Mouse (Mus musculus): Measurements from ENCODE around the gene Actn1. TPM values are rescaled to one million over a fixed set of nuclear protein-coding genes. Genes with fewer than 3 reads are reported as not detected.

The Actn1 gene
- polyA plus RNA-seq, 1 experiment, result 488 TPM

DNA sequence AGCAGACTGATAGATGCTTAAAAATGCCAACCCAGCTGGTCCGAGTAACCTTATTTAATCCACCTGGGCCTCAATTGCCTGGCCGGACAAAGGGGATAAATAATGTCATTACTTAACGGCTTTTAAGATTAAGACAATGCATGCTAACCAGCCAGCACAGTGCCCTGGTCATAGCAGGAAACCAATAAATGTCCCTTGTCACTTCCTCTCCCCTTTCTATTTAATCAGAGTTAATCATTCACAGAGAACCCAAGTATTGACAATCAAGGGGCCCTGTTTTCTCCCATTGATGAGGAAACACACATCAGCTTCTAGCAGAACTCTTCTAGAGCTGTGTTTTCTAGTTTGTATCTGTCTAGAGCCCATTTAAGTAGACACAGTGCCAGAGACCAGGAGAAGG is 41.4 kb downstream of the Actn1 start:
- Histone ChIP-seq H3K27ac (ENCODE audit: insufficient read depth, low read length) (peak overlapping the region; percentile 82; the same call in 1 of the 2 replicates), H3K4me3 (ENCODE audit: insufficient read depth, low read length) (no peak overlapping the region), H3K4me1 (ENCODE audit: control insufficient read depth, insufficient read depth, low read length) (peaks cover 57% of the 10 kb centered on the region)
- no peak for TF ChIP-seq POLR2A (IDR thresholded peaks at IDR 0.05; ENCODE audit: low read depth, low read length)
- TF ChIP-seq CTCF (IDR thresholded peaks at IDR 0.05; ENCODE audit: borderline replicate concordance, insufficient read depth, low read length), result no peak

- Histone ChIP-seq H3K27ac (ENCODE audit: insufficient read depth, low read length) (peak overlapping the region; percentile 3; the same call in 1 of the 2 replicates), H3K4me1 (ENCODE audit: control insufficient read depth, insufficient read depth, low read length) (peaks cover 59% of the 10 kb centered on the region), H3K4me3 (ENCODE audit: insufficient read depth, low read length) (no peak overlapping the region)
- no peak for TF ChIP-seq POLR2A (IDR thresholded peaks at IDR 0.05; ENCODE audit: low read depth, low read length)
- no peak for TF ChIP-seq CTCF (IDR thresholded peaks at IDR 0.05; ENCODE audit: borderline replicate concordance, insufficient read depth, low read length)
Observed at GRCm38 (mm10) chr12:80218045-80218611, 42.0 kb downstream of the Actn1 start.

DNA sequence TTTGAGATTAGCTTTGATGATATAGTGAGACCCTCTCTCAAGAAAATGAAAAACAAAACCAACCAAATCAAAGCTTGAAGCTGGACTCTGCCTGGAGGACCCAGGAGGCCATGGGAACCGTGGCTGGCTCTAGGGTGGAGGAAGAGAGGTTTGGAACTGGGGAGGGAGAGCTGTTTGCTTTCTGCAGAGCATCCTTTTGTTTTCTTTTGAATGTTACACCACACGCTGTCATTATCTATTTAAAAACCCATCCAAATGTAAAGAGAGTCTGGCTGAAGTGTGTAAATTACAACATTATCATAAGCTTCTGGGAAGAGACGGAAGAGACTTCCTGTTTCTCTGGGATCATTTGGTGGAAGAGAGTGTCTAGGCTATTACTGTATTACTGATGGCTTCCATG is 43.1 kb downstream of the Actn1 start:
- Histone ChIP-seq H3K4me1 (ENCODE audit: control insufficient read depth, insufficient read depth, low read length) (peaks cover 56% of the 10 kb centered on the region), H3K4me3 (ENCODE audit: insufficient read depth, low read length) (no peak overlapping the region), H3K27ac (ENCODE audit: insufficient read depth, low read length) (peak overlapping the region; percentile 53; the same call in 1 of the 2 replicates)
- TF ChIP-seq POLR2A (IDR thresholded peaks at IDR 0.05; ENCODE audit: low read depth, low read length) (no peak), CTCF (IDR thresholded peaks at IDR 0.05; ENCODE audit: borderline replicate concordance, insufficient read depth, low read length) (no peak)

DNA sequence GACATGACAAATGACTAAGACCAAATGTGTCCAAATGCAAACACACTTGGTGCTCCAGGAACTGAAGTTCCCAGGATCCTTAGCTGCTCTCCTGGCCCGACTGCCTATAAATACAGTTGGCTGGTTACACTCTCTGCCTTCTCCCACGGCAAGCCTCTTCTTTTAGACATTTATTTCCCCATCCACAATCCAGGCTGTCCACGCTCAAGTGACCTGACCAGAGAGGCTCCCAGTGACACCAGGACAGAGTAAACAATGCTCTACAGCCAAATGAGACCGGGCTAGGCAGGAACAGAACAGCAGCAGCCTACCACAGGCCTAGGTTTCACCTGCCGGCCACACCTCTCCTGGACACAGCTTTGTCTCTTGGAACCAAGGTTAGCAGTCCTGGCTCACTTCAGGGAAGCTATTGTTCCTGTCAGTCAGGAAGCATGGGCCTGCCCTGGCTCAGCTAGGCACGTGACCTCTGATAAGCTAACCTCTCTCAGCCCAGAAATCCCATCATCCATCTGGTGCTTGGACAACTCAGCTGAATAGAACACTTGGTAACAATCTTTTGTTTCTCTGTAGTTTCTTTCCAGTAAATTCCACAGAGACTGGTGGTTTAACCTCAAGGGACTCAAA is 43.8 kb downstream of the Actn1 start:
- TF ChIP-seq POLR2A (IDR thresholded peaks at IDR 0.05; ENCODE audit: low read depth, low read length) (no peak), CTCF (IDR thresholded peaks at IDR 0.05; ENCODE audit: borderline replicate concordance, insufficient read depth, low read length) (no peak)
- Histone ChIP-seq H3K4me3 (ENCODE audit: insufficient read depth, low read length) (no peak overlapping the region), H3K4me1 (ENCODE audit: control insufficient read depth, insufficient read depth, low read length) (peaks cover 57% of the 10 kb centered on the region), H3K27ac (ENCODE audit: insufficient read depth, low read length) (peak overlapping the region; percentile 53)

DNA sequence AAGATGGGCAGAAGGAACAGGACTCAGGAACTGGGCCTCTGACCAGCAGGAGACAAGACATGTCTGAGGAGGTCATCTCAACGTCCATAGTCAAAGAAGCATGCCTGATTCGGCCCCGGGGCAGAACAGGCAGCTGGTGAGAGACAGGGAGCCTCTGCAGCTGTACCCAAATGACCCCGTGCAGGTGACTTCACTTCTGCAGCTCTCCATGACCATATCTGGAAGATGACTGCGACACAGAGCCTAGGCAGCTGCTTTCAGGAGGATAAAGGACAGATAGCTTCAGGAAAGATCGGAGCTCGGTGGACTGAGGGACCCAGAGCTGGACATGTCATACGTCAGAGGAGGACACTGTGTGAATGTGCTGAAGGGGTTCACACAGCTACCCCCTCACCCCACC is 46.4 kb downstream of the Actn1 start:
- H3K27ac ChIP-seq (ENCODE audit: insufficient read depth, low read length), result peak overlapping the region; percentile 59
- no peak overlapping the region for H3K4me3 ChIP-seq (ENCODE audit: insufficient read depth, low read length)
- H3K4me1 ChIP-seq (ENCODE audit: control insufficient read depth, insufficient read depth, low read length), result peaks cover 50% of the 10 kb centered on the region
- TF ChIP-seq CTCF (IDR thresholded peaks at IDR 0.05; ENCODE audit: borderline replicate concordance, insufficient read depth, low read length), result no peak
- no peak for TF ChIP-seq POLR2A (IDR thresholded peaks at IDR 0.05; ENCODE audit: low read depth, low read length)

GRCm38 (mm10) chr12:80213263-80213662 is 46.9 kb downstream of the Actn1 start:
- no peak for TF ChIP-seq POLR2A (IDR thresholded peaks at IDR 0.05; ENCODE audit: low read depth, low read length)
- TF ChIP-seq CTCF (IDR thresholded peaks at IDR 0.05; ENCODE audit: borderline replicate concordance, insufficient read depth, low read length), result no peak
- peaks cover 49% of the 10 kb centered on the region for H3K4me1 ChIP-seq (ENCODE audit: control insufficient read depth, insufficient read depth, low read length)
- peak overlapping the region; percentile 59 for H3K27ac ChIP-seq (ENCODE audit: insufficient read depth, low read length)
- H3K4me3 ChIP-seq (ENCODE audit: insufficient read depth, low read length), result no peak overlapping the region

DNA sequence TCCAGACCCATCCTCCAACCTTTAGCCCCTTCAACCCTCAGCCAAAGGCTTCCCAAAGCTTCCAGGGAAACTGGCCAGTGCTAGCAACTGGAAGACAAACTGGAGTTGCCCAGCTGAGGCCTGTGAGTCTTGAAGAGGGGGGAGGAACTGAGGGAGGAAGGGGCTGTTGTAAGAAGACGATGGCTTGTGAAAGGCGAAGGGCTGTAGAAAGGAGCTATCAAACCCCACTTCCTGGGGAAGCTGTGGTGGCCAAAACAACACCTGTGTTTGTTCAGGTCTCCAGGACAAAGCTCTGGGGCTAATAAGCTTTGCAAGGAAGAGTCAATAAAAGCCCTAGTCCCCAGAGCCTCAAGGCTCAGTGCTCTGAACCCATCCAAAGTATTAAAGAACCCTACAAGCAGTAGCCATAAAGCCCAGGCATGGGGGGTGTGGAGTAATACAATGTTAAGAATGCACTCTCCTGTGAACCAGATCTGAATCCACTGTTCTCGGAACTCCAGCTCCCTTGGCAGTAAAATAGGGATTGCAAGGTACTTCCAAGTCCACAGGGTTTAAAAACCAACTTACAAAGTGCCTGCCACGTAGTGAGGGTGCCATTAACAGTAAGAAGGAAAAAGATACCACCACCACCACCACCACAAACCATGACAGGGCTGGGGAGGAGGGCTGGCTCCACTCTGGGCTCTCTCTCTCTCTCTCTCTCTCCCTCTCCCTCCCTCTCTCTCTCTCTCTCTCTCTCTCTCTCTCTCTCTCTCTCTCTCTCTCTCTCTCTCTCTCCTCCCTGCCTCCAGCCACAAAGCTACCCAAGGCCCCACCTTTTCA is 49.2 kb downstream of the Actn1 start:
- H3K27ac ChIP-seq (ENCODE audit: insufficient read depth, low read length), result peak overlapping the region; percentile 23

GRCm38 (mm10) chr12:80209914-80210313 is 50.3 kb downstream of the Actn1 start:
- Histone ChIP-seq H3K27ac (ENCODE audit: insufficient read depth, low read length) (no peak overlapping the region), H3K4me3 (ENCODE audit: insufficient read depth, low read length) (no peak overlapping the region), H3K4me1 (ENCODE audit: control insufficient read depth, insufficient read depth, low read length) (peaks cover 39% of the 10 kb centered on the region)
- TF ChIP-seq CTCF (IDR thresholded peaks at IDR 0.05; ENCODE audit: borderline replicate concordance, insufficient read depth, low read length) (no peak), POLR2A (IDR thresholded peaks at IDR 0.05; ENCODE audit: low read depth, low read length) (no peak)

More for the DNA sequence above, 49.2 kb downstream of the Actn1 start:
- TF ChIP-seq POLR2A (IDR thresholded peaks at IDR 0.05; ENCODE audit: low read depth, low read length) (no peak), CTCF (IDR thresholded peaks at IDR 0.05; ENCODE audit: borderline replicate concordance, insufficient read depth, low read length) (no peak)
- Histone ChIP-seq H3K4me1 (ENCODE audit: control insufficient read depth, insufficient read depth, low read length) (peaks cover 35% of the 10 kb centered on the region), H3K4me3 (ENCODE audit: insufficient read depth, low read length) (no peak overlapping the region)

DNA sequence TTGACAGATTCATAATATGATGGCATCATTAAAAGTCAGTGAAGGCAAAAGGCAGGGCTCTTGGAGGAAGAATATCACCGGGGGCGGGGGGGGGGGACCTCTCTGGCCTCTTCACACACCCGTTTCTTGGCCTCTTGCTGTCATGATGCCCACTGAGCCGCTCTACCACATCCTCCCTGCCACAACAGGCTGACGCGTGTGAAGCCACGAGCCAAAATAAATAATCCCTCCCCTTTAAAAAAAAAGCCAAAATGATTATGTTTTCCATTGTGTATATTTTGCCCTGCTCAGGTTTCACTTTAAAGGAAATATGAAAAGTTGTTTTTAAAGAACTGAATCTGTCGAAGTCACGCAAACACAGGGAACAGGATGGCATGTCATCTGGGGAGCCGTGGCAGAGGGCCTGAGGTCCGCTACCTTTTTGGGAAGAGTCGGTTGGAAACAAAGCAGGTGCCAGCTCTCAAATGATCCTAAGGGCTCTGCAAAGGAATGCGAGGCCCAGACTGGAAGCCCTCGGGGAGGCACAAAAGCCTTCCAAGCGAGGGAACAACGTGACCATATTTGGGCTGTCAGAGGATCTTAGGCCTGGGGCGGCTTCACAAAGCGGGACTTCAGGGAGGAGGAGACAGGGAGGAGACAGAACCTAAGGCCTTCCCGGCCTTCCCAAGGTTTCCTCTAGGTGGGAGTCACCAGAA is 51.9 kb downstream of the Actn1 start:
- no peak overlapping the region for H3K4me3 ChIP-seq (ENCODE audit: insufficient read depth, low read length)
- H3K27ac ChIP-seq (ENCODE audit: insufficient read depth, low read length), result peak overlapping the region; percentile 74

More for the DNA sequence above, 51.9 kb downstream of the Actn1 start:
- peaks cover 35% of the 10 kb centered on the region for H3K4me1 ChIP-seq (ENCODE audit: control insufficient read depth, insufficient read depth, low read length)
- no peak for TF ChIP-seq POLR2A (IDR thresholded peaks at IDR 0.05; ENCODE audit: low read depth, low read length)
- no peak for TF ChIP-seq CTCF (IDR thresholded peaks at IDR 0.05; ENCODE audit: borderline replicate concordance, insufficient read depth, low read length)
